Mouse (Mus musculus): Measurements from ENCODE around the gene Smg1. TPM values are rescaled to one million over a fixed set of nuclear protein-coding genes. Genes with fewer than 3 reads are reported as not detected.

Gene Smg1
- polyA plus RNA-seq, 1 experiment from 2014 or later = 18.3 TPM

- Histone ChIP-seq H3K27me3 (no peaks in the 10 kb centered on the region), H3K27ac (peak within 1 kb of the TSS; percentile 93), H3K9me3 (no peaks in the 10 kb centered on the region), H3K4me3 (peak within 1 kb of the TSS; percentile 92), H3K9ac (peak within 1 kb of the TSS; percentile 94), H3K36me3 (peaks cover 69% of the 10 kb centered on the region), H3K4me2 (peak within 1 kb of the TSS; percentile 76), H3K4me1 (peaks cover 37% of the 10 kb centered on the region)
- WGBS = under 1% methylated on average over 38 of the region's 40 CpGs
- ATAC-seq (ENCODE audit: insufficient number of reproducible peaks, low FRiP score, low TSS enrichment, low read depth) = peak; percentile 82
These were observed 127.4 kb downstream of the Smg1 start, which contains the start of gene Rps15a for GRCm38 (mm10) chr7:118115877-118116568. Rps15a (minus strand) TSS chr7:118116188.

GRCm38 (mm10) chr7:118115533-118115876, 128.0 kb downstream of the Smg1 start:
- H3K36me3 ChIP-seq = peaks cover 68% of the 10 kb centered on the region
- H3K9me3 ChIP-seq = no peaks in the 10 kb centered on the region
- peak overlapping the region; percentile 92 for H3K4me3 ChIP-seq
- under 1% methylated on average over 20 of the region's 20 CpGs for WGBS
- no peaks in the 10 kb centered on the region for H3K27me3 ChIP-seq
- peak overlapping the region; percentile 76 for H3K4me2 ChIP-seq
- H3K27ac ChIP-seq = peak overlapping the region; percentile 93
- ATAC-seq (ENCODE audit: insufficient number of reproducible peaks, low FRiP score, low TSS enrichment, low read depth) = peak; percentile 58; the same call in 1 of the 2 replicates
- peak overlapping the region; percentile 94 for H3K9ac ChIP-seq
- peaks cover 38% of the 10 kb centered on the region for H3K4me1 ChIP-seq

- peaks cover 64% of the 10 kb centered on the region for H3K36me3 ChIP-seq
- ATAC-seq (ENCODE audit: insufficient number of reproducible peaks, low FRiP score, low TSS enrichment, low read depth) = no peak
These were observed 129.8 kb downstream of the Smg1 start for GRCm38 (mm10) chr7:118113541-118114297.

GRCm38 (mm10) chr7:118111128-118111527, 132.3 kb downstream of the Smg1 start:
- no peak for ATAC-seq (ENCODE audit: insufficient number of reproducible peaks, low FRiP score, low TSS enrichment, low read depth)
- Histone ChIP-seq H3K4me2 (0 out of 2 replicates have a peak overlapping the region, but pooled peaks have one; percentile 4), H3K9ac (no peak overlapping the region), H3K36me3 (peaks cover 80% of the 10 kb centered on the region), H3K27me3 (no peaks in the 10 kb centered on the region), H3K4me3 (peak overlapping the region; percentile 5; the same call in 1 of the 2 replicates), H3K9me3 (no peaks in the 10 kb centered on the region), H3K4me1 (peaks cover 38% of the 10 kb centered on the region), H3K27ac (no peak overlapping the region)
- 69% methylated on average over 3 of the region's 3 CpGs for WGBS

More at GRCm38 (mm10) chr7:118113541-118114297, 129.8 kb downstream of the Smg1 start:
- Histone ChIP-seq H3K27me3 (no peaks in the 10 kb centered on the region), H3K9ac (0 out of 2 replicates have a peak overlapping the region, but pooled peaks have one; percentile 15), H3K4me2 (peak overlapping the region; percentile 76), H3K27ac (no peak overlapping the region), H3K4me1 (peaks cover 38% of the 10 kb centered on the region), H3K9me3 (no peaks in the 10 kb centered on the region), H3K4me3 (peak overlapping the region; percentile 92)
- WGBS = 55% methylated on average over 5 of the region's 5 CpGs

GRCm38 (mm10) chr7:118107671-118108070, 135.8 kb downstream of the Smg1 start:
- no peak for ATAC-seq (ENCODE audit: insufficient number of reproducible peaks, low FRiP score, low TSS enrichment, low read depth)
- Histone ChIP-seq H3K4me2 (no peak overlapping the region), H3K9me3 (no peaks in the 10 kb centered on the region), H3K9ac (no peak overlapping the region), H3K27ac (no peak overlapping the region), H3K4me1 (peaks cover 26% of the 10 kb centered on the region), H3K4me3 (no peak overlapping the region), H3K36me3 (peaks cover 78% of the 10 kb centered on the region), H3K27me3 (no peaks in the 10 kb centered on the region)
- WGBS = 76% methylated on average over 1 of the region's 1 CpGs

GRCm38 (mm10) chr7:118104458-118105052, 138.9 kb downstream of the Smg1 start:
- ATAC-seq (ENCODE audit: insufficient number of reproducible peaks, low FRiP score, low TSS enrichment, low read depth) = no peak
- H3K27ac ChIP-seq = no peak overlapping the region

GRCm38 (mm10) chr7:118103462-118104379, 139.7 kb downstream of the Smg1 start:
- H3K4me2 ChIP-seq = no peak overlapping the region
- H3K27me3 ChIP-seq = no peaks in the 10 kb centered on the region
- ATAC-seq (ENCODE audit: insufficient number of reproducible peaks, low FRiP score, low TSS enrichment, low read depth) = no peak
- H3K9me3 ChIP-seq = no peaks in the 10 kb centered on the region
- H3K36me3 ChIP-seq = peaks cover 44% of the 10 kb centered on the region
- 0 out of 2 replicates have a peak overlapping the region, but pooled peaks have one; percentile 44 for H3K27ac ChIP-seq
- 47% methylated on average over 5 of the region's 5 CpGs for WGBS
- no peak overlapping the region for H3K9ac ChIP-seq
- no peak overlapping the region for H3K4me3 ChIP-seq
- H3K4me1 ChIP-seq = peaks cover 9% of the 10 kb centered on the region; the same call in 1 of the 2 replicates

More at GRCm38 (mm10) chr7:118104458-118105052, 138.9 kb downstream of the Smg1 start:
- no peaks in the 10 kb centered on the region for H3K27me3 ChIP-seq
- H3K36me3 ChIP-seq = peaks cover 52% of the 10 kb centered on the region
- WGBS = 77% methylated on average over 5 of the region's 5 CpGs
- no peak overlapping the region for H3K9ac ChIP-seq
- no peak overlapping the region for H3K4me2 ChIP-seq
- no peak overlapping the region for H3K4me3 ChIP-seq
- H3K4me1 ChIP-seq = peaks cover 9% of the 10 kb centered on the region; the same call in 1 of the 2 replicates
- H3K9me3 ChIP-seq = no peaks in the 10 kb centered on the region

- Histone ChIP-seq H3K27ac (peak overlapping the region; percentile 44; the same call in 1 of the 2 replicates), H3K9ac (no peak overlapping the region), H3K27me3 (no peaks in the 10 kb centered on the region), H3K4me2 (no peak overlapping the region), H3K4me1 (peaks cover 9% of the 10 kb centered on the region; the same call in 1 of the 2 replicates), H3K4me3 (no peak overlapping the region), H3K9me3 (no peaks in the 10 kb centered on the region), H3K36me3 (peaks cover 35% of the 10 kb centered on the region)
- no peak for ATAC-seq (ENCODE audit: insufficient number of reproducible peaks, low FRiP score, low TSS enrichment, low read depth)
- WGBS = 36% methylated on average over 4 of the region's 4 CpGs
These were observed 140.6 kb downstream of the Smg1 start for GRCm38 (mm10) chr7:118102678-118103461.

- Histone ChIP-seq H3K27ac (no peak overlapping the region), H3K4me3 (no peak overlapping the region), H3K27me3 (no peaks in the 10 kb centered on the region), H3K4me1 (peaks cover 9% of the 10 kb centered on the region; the same call in 1 of the 2 replicates), H3K36me3 (peaks cover 29% of the 10 kb centered on the region), H3K9ac (no peak overlapping the region), H3K4me2 (no peak overlapping the region), H3K9me3 (no peaks in the 10 kb centered on the region)
- WGBS = 50% methylated on average over 4 of the region's 4 CpGs
- ATAC-seq (ENCODE audit: insufficient number of reproducible peaks, low FRiP score, low TSS enrichment, low read depth) = no peak
These were observed 141.2 kb downstream of the Smg1 start for GRCm38 (mm10) chr7:118102231-118102630.

GRCm38 (mm10) chr7:118097615-118098014, 145.9 kb downstream of the Smg1 start:
- Histone ChIP-seq H3K36me3 (no peaks in the 10 kb centered on the region), H3K27ac (no peak overlapping the region), H3K27me3 (no peaks in the 10 kb centered on the region), H3K4me2 (no peak overlapping the region), H3K4me1 (0 out of 2 replicates have a peak, but pooled peaks cover under 1% of the 10 kb centered on the region), H3K9me3 (no peaks in the 10 kb centered on the region), H3K9ac (no peak overlapping the region), H3K4me3 (no peak overlapping the region)
- 68% methylated on average over 7 of the region's 7 CpGs for WGBS
- ATAC-seq (ENCODE audit: insufficient number of reproducible peaks, low FRiP score, low TSS enrichment, low read depth) = no peak

All from limb, embryonic 15.5 days (tissue).